Mouse (Mus musculus) spleen, adult 2 months (tissue): ENCODE measurements at regions not wholly inside any gene's neighbourhood (a gene's known extent, or its start where the extent isn't known, plus 50 kb on each side); places are given as distances from the start of the nearest gene placed in this dataset.

ENCODE experiments used
- CTCF ChIP-seq: fragments of 200-500 bp; IDR thresholded peaks from 2 replicates; pipeline ENCODE4 v1.5.1; 2011; ENCODE audit warnings: mild to moderate bottlenecking, inconsistent platforms; ENCODE audit not compliant: insufficient read depth, insufficient read length, insufficient replicate concordance; ENCODE audit errors: extremely low read depth
- POLR2A ChIP-seq: fragments of 200-500 bp; IDR thresholded peaks from 2 replicates; pipeline ENCODE4 v1.6.1; 2011; ENCODE audit warnings: low read depth, low read length, inconsistent platforms

- TF ChIP-seq CTCF (no peak), POLR2A (no peak)
Measured at GRCm38 (mm10) chr19:33029688-33030444, 272.6 kb downstream of the Pten start.
